ENCODE assay signal across 9 mouse cellular contexts in genomic region chr11:68902823-68903222, GRCm38 (mm10). TPM values are rescaled to one million over a fixed set of nuclear protein-coding genes. Genes with fewer than 3 reads are reported as not detected.
DNase-seq lines count a peak whose midpoint lies in the region; ATAC-seq lines count a peak whose summit lies in the region.
"Had no signal": no experiment of that assay in that cellular context is flagged by ENCODE, and none has a peak within 500 bp of the region (broad histone marks: within the 10 kb centered on the region; RNA-seq: fewer than 3 reads in every experiment).

No protein-coding gene starts in this region.

- peak overlapping the region; percentile 98 for H3K9ac ChIP-seq in lung, embryonic 15.5 days
- H3K9ac ChIP-seq in limb, embryonic 13.5 days = peak overlapping the region; percentile 100
- no peak overlapping the region; the same call in 1 of the 2 replicates for H3K9ac ChIP-seq in stomach, embryonic 14.5 days (replicated peaks; ENCODE audit: low read depth, low read length)

- ATAC-seq in lung, embryonic 15.5 days (ENCODE audit: borderline replicate concordance, extremely low read depth, low FRiP score, low TSS enrichment) = no peak
- ATAC-seq in limb, embryonic 13.5 days (ENCODE audit: low FRiP score, low read depth) = no peak
- ATAC-seq in stomach, embryonic 14.5 days (ENCODE audit: insufficient number of reproducible peaks, insufficient read depth, low FRiP score, low read depth) = no peak

- DNase-seq in lung, postnatal 25 days (ENCODE audit: low spot score) = no peak
- DNase-seq in forebrain, embryonic 10.5 days (ENCODE audit: extremely low spot score, low spot score) = no peak
- no peak for DNase-seq in adipocyte (ENCODE audit: low spot score)
- DNase-seq in left cerebral cortex, postnatal 14 days (ENCODE audit: low spot score in 2 of 2) = no peak
- no peak for DNase-seq in adrenal gland, postnatal 14 days
- DNase-seq: lung, postnatal 10 days had no signal

- H3K9me3 ChIP-seq in lung, embryonic 15.5 days = no peaks in the 10 kb centered on the region
- no peaks in the 10 kb centered on the region for H3K9me3 ChIP-seq in forebrain, embryonic 10.5 days
- H3K9me3 ChIP-seq in limb, embryonic 13.5 days = no peaks in the 10 kb centered on the region
- H3K9me3 ChIP-seq in stomach, embryonic 14.5 days (ENCODE audit: control insufficient read depth, low read depth, low read length) = no peaks in the 10 kb centered on the region

- H3K36me3 ChIP-seq in lung, embryonic 15.5 days = peaks cover 43% of the 10 kb centered on the region
- peaks cover 56% of the 10 kb centered on the region for H3K36me3 ChIP-seq in forebrain, embryonic 10.5 days (replicated peaks)
- H3K36me3 ChIP-seq in limb, embryonic 13.5 days = peaks cover 47% of the 10 kb centered on the region
- H3K36me3 ChIP-seq in stomach, embryonic 14.5 days (ENCODE audit: control insufficient read depth, insufficient read depth, low read length) = peaks cover 35% of the 10 kb centered on the region

- WGBS in lung, embryonic 15.5 days = 76% methylated on average over 5 of the region's 5 CpGs
- WGBS in forebrain, embryonic 10.5 days = 82% methylated on average over 5 of the region's 5 CpGs
- 81% methylated on average over 5 of the region's 5 CpGs for WGBS in limb, embryonic 13.5 days
- 82% methylated on average over 5 of the region's 5 CpGs for WGBS in stomach, embryonic 14.5 days

- peak overlapping the region; percentile 95 for H3K4me3 ChIP-seq in lung, embryonic 15.5 days
- H3K4me3 ChIP-seq in forebrain, embryonic 10.5 days = peak overlapping the region; percentile 97
- peak overlapping the region; percentile 98 for H3K4me3 ChIP-seq in limb, embryonic 13.5 days
- H3K4me3 ChIP-seq in stomach, embryonic 14.5 days (ENCODE audit: low read depth, low read length) = peak overlapping the region; percentile 79

- peak overlapping the region; percentile 65 for H3K4me2 ChIP-seq in lung, embryonic 15.5 days
- peak overlapping the region; percentile 83 for H3K4me2 ChIP-seq in limb, embryonic 13.5 days (replicated peaks)
- H3K4me2 ChIP-seq in stomach, embryonic 14.5 days (replicated peaks; ENCODE audit: low read depth, low read length) = peak overlapping the region; percentile 52

- peaks cover 5% of the 10 kb centered on the region; the same call in 1 of the 2 replicates for H3K27me3 ChIP-seq in lung, embryonic 15.5 days
- no peaks in the 10 kb centered on the region; the same call in 1 of the 2 replicates for H3K27me3 ChIP-seq in forebrain, embryonic 10.5 days (ENCODE audit: poor library complexity, severe bottlenecking)
- 0 out of 2 replicates have a peak, but pooled peaks cover 5% of the 10 kb centered on the region for H3K27me3 ChIP-seq in limb, embryonic 13.5 days
- no peaks in the 10 kb centered on the region for H3K27me3 ChIP-seq in stomach, embryonic 14.5 days (ENCODE audit: control insufficient read depth, insufficient read depth, low read length)

- intact Hi-C loops in left cerebral cortex, postnatal 14 days (cut with DNase I) = loop anchor here (5.0 kb wide), 1 partner anchor 64 kb away; the partner anchor contains the start of gene Slc25a35

- peaks cover 21% of the 10 kb centered on the region for H3K4me1 ChIP-seq in lung, embryonic 15.5 days
- H3K4me1 ChIP-seq in forebrain, embryonic 10.5 days = peaks cover 16% of the 10 kb centered on the region
- H3K4me1 ChIP-seq in limb, embryonic 13.5 days = peaks cover 14% of the 10 kb centered on the region
- 0 out of 2 replicates have a peak, but pooled peaks cover 2% of the 10 kb centered on the region for H3K4me1 ChIP-seq in stomach, embryonic 14.5 days (ENCODE audit: control insufficient read depth, insufficient read depth, low read length)

- peak overlapping the region; percentile 12; the same call in 1 of the 2 replicates for H3K27ac ChIP-seq in lung, embryonic 15.5 days
- H3K27ac ChIP-seq in forebrain, embryonic 10.5 days = peak overlapping the region; percentile 98
- no peak overlapping the region for H3K27ac ChIP-seq in limb, embryonic 13.5 days
- no peak overlapping the region for H3K27ac ChIP-seq in stomach, embryonic 14.5 days (ENCODE audit: low read length)

RNA-seq across cellular contexts. Expression of gene Rpl26, which starts 1.4 kb away (rescaled TPM):
- polyA plus RNA-seq in lung, embryonic 15.5 days (2015; fragmentation: Nextera tagmentation; extraction: Ambion mirVana) = 880 and 922 TPM in 2 replicates
- polyA plus RNA-seq in forebrain, embryonic 10.5 days (2016; fragmentation: Nextera tagmentation; extraction: Ambion mirVana) = 1,077 and 1,081 TPM in 2 replicates
- polyA plus RNA-seq in limb, embryonic 13.5 days (2015; fragmentation: Nextera tagmentation; extraction: Ambion mirVana) = 996 and 1,041 TPM in 2 replicates
- polyA plus RNA-seq in stomach, embryonic 14.5 days (2014; fragmentation: Nextera tagmentation; extraction: Ambion mirVana) = 1,222 and 1,288 TPM in 2 replicates
- 100 to 1,000 TPM; 597 to 631 TPM for total RNA-seq in left cerebral cortex, postnatal 14 days (2021)
- 1,094 and 1,263 TPM in 2 replicates for total RNA-seq in adrenal gland, postnatal 14 days (2021)

RNA-seq across cellular contexts. Expression of gene Rnf222, which starts 14.5 kb away (rescaled TPM):
- polyA plus RNA-seq in lung, embryonic 15.5 days (2015; fragmentation: Nextera tagmentation; extraction: Ambion mirVana) = 0.16 TPM in 2 replicates
- 0.05 and 0.11 TPM in 2 replicates for polyA plus RNA-seq in forebrain, embryonic 10.5 days (2016; fragmentation: Nextera tagmentation; extraction: Ambion mirVana)
- polyA plus RNA-seq in limb, embryonic 13.5 days (2015; fragmentation: Nextera tagmentation; extraction: Ambion mirVana) = 0.15 and 0.23 TPM in 2 replicates
- not detected in 2 replicates for polyA plus RNA-seq in stomach, embryonic 14.5 days (2014; fragmentation: Nextera tagmentation; extraction: Ambion mirVana)
- total RNA-seq in left cerebral cortex, postnatal 14 days (2021) = not detected
- total RNA-seq in adrenal gland, postnatal 14 days (2021) = 0.15 TPM in 1 of 2 replicates, not detected in the other

RNA-seq across cellular contexts. Expression of gene Odf4, which starts 24.1 kb away (rescaled TPM):
- not detected in 2 replicates for polyA plus RNA-seq in lung, embryonic 15.5 days (2015; fragmentation: Nextera tagmentation; extraction: Ambion mirVana)
- not detected in 2 replicates for polyA plus RNA-seq in forebrain, embryonic 10.5 days (2016; fragmentation: Nextera tagmentation; extraction: Ambion mirVana)
- polyA plus RNA-seq in limb, embryonic 13.5 days (2015; fragmentation: Nextera tagmentation; extraction: Ambion mirVana) = not detected in 2 replicates
- 0.55 TPM in 1 of 2 replicates, not detected in the other for polyA plus RNA-seq in stomach, embryonic 14.5 days (2014; fragmentation: Nextera tagmentation; extraction: Ambion mirVana)
- total RNA-seq in left cerebral cortex, postnatal 14 days (2021) = under 1 TPM in 1 of 2 experiments, not detected in 1; 0.88 TPM
- 0.30 and 0.45 TPM in 2 replicates for total RNA-seq in adrenal gland, postnatal 14 days (2021)

RNA-seq across cellular contexts. Expression of gene Ndel1, which starts 31.2 kb away (rescaled TPM):
- 72.8 and 77.1 TPM in 2 replicates for polyA plus RNA-seq in lung, embryonic 15.5 days (2015; fragmentation: Nextera tagmentation; extraction: Ambion mirVana)
- polyA plus RNA-seq in forebrain, embryonic 10.5 days (2016; fragmentation: Nextera tagmentation; extraction: Ambion mirVana) = 49.4 and 51.3 TPM in 2 replicates
- 98.8 and 102 TPM in 2 replicates for polyA plus RNA-seq in limb, embryonic 13.5 days (2015; fragmentation: Nextera tagmentation; extraction: Ambion mirVana)
- polyA plus RNA-seq in stomach, embryonic 14.5 days (2014; fragmentation: Nextera tagmentation; extraction: Ambion mirVana) = 68.5 and 75.0 TPM in 2 replicates
- total RNA-seq in left cerebral cortex, postnatal 14 days (2021) = 10 to 100 TPM; 96.7 to 99.5 TPM
- 67.1 and 73.2 TPM in 2 replicates for total RNA-seq in adrenal gland, postnatal 14 days (2021)

RNA-seq across cellular contexts. Expression of gene Arhgef15, which starts 54.5 kb away (rescaled TPM):
- polyA plus RNA-seq in lung, embryonic 15.5 days (2015; fragmentation: Nextera tagmentation; extraction: Ambion mirVana) = 21.2 and 24.4 TPM in 2 replicates
- polyA plus RNA-seq in forebrain, embryonic 10.5 days (2016; fragmentation: Nextera tagmentation; extraction: Ambion mirVana) = 6.7 and 6.8 TPM in 2 replicates
- polyA plus RNA-seq in limb, embryonic 13.5 days (2015; fragmentation: Nextera tagmentation; extraction: Ambion mirVana) = 6.3 and 7.2 TPM in 2 replicates
- polyA plus RNA-seq in stomach, embryonic 14.5 days (2014; fragmentation: Nextera tagmentation; extraction: Ambion mirVana) = 10.9 and 13.0 TPM in 2 replicates
- 10 to 100 TPM; 20.9 to 22.6 TPM for total RNA-seq in left cerebral cortex, postnatal 14 days (2021)
- total RNA-seq in adrenal gland, postnatal 14 days (2021) = 28.7 and 31.9 TPM in 2 replicates

Comparison
In these comparisons a context has a peak if more than half of its experiments do, and no peak if none do; other contexts are left out.
1. H3K27ac ChIP-seq: peak in lung, embryonic 15.5 days (single experiment) and forebrain, embryonic 10.5 days (single experiment); none in limb, embryonic 13.5 days (single experiment) and stomach, embryonic 14.5 days (single experiment).
2. Peak in every context shown above with its lines, with median percentiles within 50 percentile points of each other: H3K4me2 ChIP-seq and H3K4me3 ChIP-seq.